Mouse (Mus musculus) embryonic fibroblast, embryonic 13.5 days (primary cell): ENCODE results near the gene Gpr119.

ENCODE experiments used
- CTCF ChIP-seq: IDR thresholded peaks from 2 replicates; pipeline ENCODE4 v1.5.1; 2011; ENCODE audit warnings: mild to moderate bottlenecking, control low read depth, low read length, moderate library complexity, borderline replicate concordance; ENCODE audit not compliant: insufficient read depth
- POLR2A ChIP-seq: IDR thresholded peaks from 2 replicates; pipeline ENCODE4 v1.6.1; 2011; ENCODE audit warnings: low read depth, mild to moderate bottlenecking, control low read depth, low read length, moderate library complexity

DNA sequence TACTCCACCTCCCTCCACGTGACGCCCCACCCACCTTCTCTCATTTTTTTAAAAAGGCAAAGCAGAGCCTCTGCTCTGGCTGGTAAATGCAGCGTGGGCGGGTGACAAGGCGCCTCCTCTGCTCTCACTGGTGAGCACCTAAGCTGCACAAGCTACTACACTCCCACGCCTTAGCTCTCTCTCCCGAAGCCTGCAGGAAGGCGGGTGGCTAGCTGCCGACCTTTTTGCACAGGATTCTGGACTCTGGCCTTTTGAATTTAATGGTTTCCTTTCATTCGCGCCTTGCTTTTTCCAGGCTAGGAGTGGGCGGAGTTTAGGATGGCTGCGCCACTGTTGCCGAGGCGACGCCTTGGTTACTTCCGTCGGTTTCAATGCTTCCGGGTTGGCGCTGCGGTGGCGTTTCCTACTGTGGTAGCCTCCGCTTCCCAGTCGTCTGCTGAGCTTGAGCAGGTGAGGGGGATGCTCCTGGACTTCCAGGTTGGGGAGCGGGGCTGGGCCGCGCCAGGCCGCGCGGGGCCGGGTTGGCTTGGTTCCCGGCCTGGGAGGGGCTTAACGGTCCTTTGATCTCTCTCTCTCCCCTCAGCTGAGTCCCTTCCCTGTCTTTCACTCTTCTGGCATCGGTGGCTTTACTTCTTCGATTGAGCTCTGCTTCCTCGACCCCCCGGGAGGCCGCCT is 50.8 kb downstream of the Gpr119 start, which contains the start of gene Slc25a14:
- no peak for TF ChIP-seq CTCF
- peak; percentile 48 for TF ChIP-seq POLR2A
